Mouse (Mus musculus): ENCODE data around the gene Icosl.
"Not testable (repeated sequence)": the region's sequence is repeated elsewhere in the genome, so short reads cannot be mapped to it uniquely, and the experiment has no call there.

Icosl gene

GRCm38 (mm10) chr10:78069101-78070011, at the start of gene Icosl:
TSS of gene Icosl (plus strand) at chr10:78069302.
- DNase-seq (ENCODE audit: low spot score in 2 of 2), result peak; percentile 51 to 65

- DNase-seq (ENCODE audit: low spot score in 2 of 2), result not testable (repeated sequence)
Observed at GRCm38 (mm10) chr10:78019984-78020383, 49.1 kb upstream of the Icosl start.

- DNase-seq (ENCODE audit: low spot score in 2 of 2), result not testable (repeated sequence)
Observed at GRCm38 (mm10) chr10:78025453-78025852, 43.6 kb upstream of the Icosl start.

- DNase-seq (ENCODE audit: low spot score in 2 of 2), result peak; percentile 68 to 79
Observed at GRCm38 (mm10) chr10:78028129-78028528, 41.0 kb upstream of the Icosl start.

- DNase-seq (ENCODE audit: low spot score in 2 of 2), result no peak
Observed at GRCm38 (mm10) chr10:78029080-78029479, 40.0 kb upstream of the Icosl start.

GRCm38 (mm10) chr10:78031987-78032386, 37.1 kb upstream of the Icosl start:
- no peak for DNase-seq (ENCODE audit: low spot score in 2 of 2)

GRCm38 (mm10) chr10:78037139-78037538, 32.0 kb upstream of the Icosl start:
- DNase-seq (ENCODE audit: low spot score in 2 of 2), result no peak

- no peak for DNase-seq (ENCODE audit: low spot score in 2 of 2)
Observed at GRCm38 (mm10) chr10:78041647-78042046, 27.5 kb upstream of the Icosl start, which contains the start of gene Dnmt3l. TSS of gene Dnmt3l (plus strand) at chr10:78041947.

GRCm38 (mm10) chr10:78042096-78042495, 27.0 kb upstream of the Icosl start:
- DNase-seq (ENCODE audit: low spot score in 2 of 2), result no peak

GRCm38 (mm10) chr10:78042697-78043405, 26.3 kb upstream of the Icosl start:
- DNase-seq (ENCODE audit: low spot score in 2 of 2), result peak; percentile 56 to 62

GRCm38 (mm10) chr10:78043406-78043836, 25.7 kb upstream of the Icosl start, which contains the start of gene Aire:
TSS of gene Aire (minus strand) at chr10:78043610.
- peak; percentile 55 to 71 for DNase-seq (ENCODE audit: low spot score in 2 of 2)

GRCm38 (mm10) chr10:78044531-78044930, 24.6 kb upstream of the Icosl start:
- DNase-seq (ENCODE audit: low spot score in 2 of 2), result no peak

- no peak for DNase-seq (ENCODE audit: low spot score in 2 of 2)
Observed at GRCm38 (mm10) chr10:78046388-78046787, 22.7 kb upstream of the Icosl start.

- no peak for DNase-seq (ENCODE audit: low spot score in 2 of 2)
Observed at GRCm38 (mm10) chr10:78048061-78048730, 20.9 kb upstream of the Icosl start.

GRCm38 (mm10) chr10:78049519-78050035, 19.5 kb upstream of the Icosl start:
- no peak for DNase-seq (ENCODE audit: low spot score in 2 of 2)

GRCm38 (mm10) chr10:78054633-78055565, 14.2 kb upstream of the Icosl start:
- no peak for DNase-seq (ENCODE audit: low spot score in 2 of 2)

- DNase-seq (ENCODE audit: low spot score in 2 of 2), result no peak
Observed at GRCm38 (mm10) chr10:78057056-78057455, 12.0 kb upstream of the Icosl start.

GRCm38 (mm10) chr10:78063122-78063521, 6.0 kb upstream of the Icosl start:
- no peak for DNase-seq (ENCODE audit: low spot score in 2 of 2)

GRCm38 (mm10) chr10:78067226-78067625, 1.9 kb upstream of the Icosl start:
- peak; percentile 27 to 41 for DNase-seq (ENCODE audit: low spot score in 2 of 2)

GRCm38 (mm10) chr10:78068541-78068940, 561 bp upstream of the Icosl start:
- no peak for DNase-seq (ENCODE audit: low spot score in 2 of 2)

- no peak for DNase-seq (ENCODE audit: low spot score in 2 of 2)
Observed at GRCm38 (mm10) chr10:78074151-78074550, 5.0 kb downstream of the Icosl start.
